Mouse (Mus musculus) neural tube, embryonic 11.5 days (tissue): ENCODE results near the gene Man2a2. TPM values are rescaled to one million over a fixed set of nuclear protein-coding genes. Genes with fewer than 3 reads are reported as not detected.

Experiments
- ATAC-seq: fragments of 200-750 bp; cut with Nextera tagmentation; 2 replicates; pipeline ENCODE4 v1.8.0; 2017; ENCODE audit warnings: moderate number of reproducible peaks, mild to moderate bottlenecking, moderate TSS enrichment, moderate library complexity; ENCODE audit not compliant: insufficient read depth, low FRiP score, low TSS enrichment
- DNase-seq: peaks from one replicate; pipeline ENCODE4 v3.0.0-alpha.2; 2015; ENCODE audit warnings: low spot score
- H3K27ac ChIP-seq: fragments of 300-500 bp; sonication (generic); 2 replicates; pipeline ENCODE4 v1.5.1; 2014; ENCODE audit warnings: low read depth, mild to moderate bottlenecking, low read length
- H3K27me3 ChIP-seq: fragments of 300-500 bp; sonication (generic); 2 replicates; pipeline ENCODE4 v1.6.1; 2014; ENCODE audit warnings: mild to moderate bottlenecking, low read length, mixed read lengths; ENCODE audit not compliant: control insufficient read depth, insufficient read depth
- H3K36me3 ChIP-seq: fragments of 300-500 bp; sonication (generic); 2 replicates; pipeline ENCODE4 v1.6.1; 2014; ENCODE audit warnings: mild to moderate bottlenecking, low read length, moderate library complexity, mixed read lengths; ENCODE audit not compliant: control insufficient read depth, insufficient read depth
- H3K4me1 ChIP-seq: fragments of 300-500 bp; sonication (generic); 2 replicates; pipeline ENCODE4 v1.6.1; 2014; ENCODE audit warnings: low read length, mixed read lengths; ENCODE audit not compliant: control insufficient read depth, insufficient read depth
- H3K4me2 ChIP-seq: fragments of 300-500 bp; sonication (generic); 2 replicates; pipeline ENCODE4 v1.6.1; 2014; ENCODE audit warnings: low read depth, mild to moderate bottlenecking, moderate library complexity
- H3K4me3 ChIP-seq: fragments of 300-500 bp; sonication (generic); 2 replicates; pipeline ENCODE4 v1.5.1; 2014; ENCODE audit warnings: low read depth, low read length
- H3K9ac ChIP-seq: fragments of 300-500 bp; sonication (generic); 2 replicates; pipeline ENCODE4 v1.6.1; 2014; ENCODE audit warnings: mild to moderate bottlenecking, low read length
- H3K9me3 ChIP-seq: fragments of 300-500 bp; sonication (generic); 2 replicates; pipeline ENCODE4 v1.6.1; 2016; ENCODE audit warnings: low read length; ENCODE audit not compliant: control insufficient read depth
- WGBS: fragments of 180-500 bp; shearing (Covaris S2); extraction: QIAGEN DNeasy Blood & Tissue Kit; methylation state at CpG from one replicate; pipeline ENCODE4 v1.1.7; 2014; 5-methylcytosine and 5-hydroxymethylcytosine counted together
- polyA plus RNA-seq: library from polyadenylated mRNA; unstranded; fragments of >200 nt; fragmentation: Nextera tagmentation; extraction: Ambion mirVana; gene quantifications from 2 replicates; pipeline ENCODE4 v1.2.1, GENCODE M21; 2014

The Man2a2 gene
- polyA plus RNA-seq, 1 experiment from 2014 or later, result 9.7 TPM

GRCm38 (mm10) chr7:80315733-80316132 is 55.4 kb downstream of the Man2a2 start:
- Histone ChIP-seq H3K27ac (no peak overlapping the region), H3K4me2 (no peak overlapping the region), H3K4me3 (no peak overlapping the region), H3K9ac (no peak overlapping the region), H3K4me1 (no peaks in the 10 kb centered on the region), H3K36me3 (peaks cover 24% of the 10 kb centered on the region), H3K9me3 (no peaks in the 10 kb centered on the region), H3K27me3 (no peaks in the 10 kb centered on the region)
- WGBS, result 83% methylated on average over 2 of the region's 2 CpGs
- DNase-seq, result no peak
- no peak for ATAC-seq

- ATAC-seq (no peak), DNase-seq (no peak)
- H3K4me2 ChIP-seq, result no peak overlapping the region
- peaks cover 27% of the 10 kb centered on the region for H3K36me3 ChIP-seq
- H3K4me1 ChIP-seq, result no peaks in the 10 kb centered on the region
- H3K9me3 ChIP-seq, result no peaks in the 10 kb centered on the region
- H3K27ac ChIP-seq, result no peak overlapping the region
- H3K4me3 ChIP-seq, result no peak overlapping the region
- no peak overlapping the region for H3K9ac ChIP-seq
- 85% methylated on average over 7 of the region's 7 CpGs for WGBS
- no peaks in the 10 kb centered on the region for H3K27me3 ChIP-seq
Measured at GRCm38 (mm10) chr7:80310771-80311170, 60.4 kb downstream of the Man2a2 start.

DNA sequence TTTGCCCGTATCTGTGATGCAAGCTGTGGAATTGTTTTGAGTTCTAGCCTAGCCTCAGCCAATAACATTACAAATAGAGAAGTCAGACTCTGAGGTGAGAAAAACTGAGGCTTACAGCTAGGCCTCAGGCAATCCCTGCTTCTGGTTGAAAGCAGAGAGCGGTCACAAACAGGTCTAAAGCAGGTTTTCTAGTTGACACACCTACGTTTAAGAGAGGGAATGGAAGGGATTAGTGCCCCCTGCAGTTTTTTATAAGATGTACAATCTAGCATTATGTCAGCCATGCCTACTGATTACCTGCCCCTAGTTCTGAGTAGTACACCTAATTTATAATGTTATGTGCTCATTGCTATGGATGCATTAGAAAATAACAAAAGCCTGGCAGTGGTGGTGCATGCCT is 63.4 kb downstream of the Man2a2 start:
- Histone ChIP-seq H3K4me2 (no peak overlapping the region), H3K27ac (no peak overlapping the region), H3K27me3 (no peaks in the 10 kb centered on the region), H3K4me1 (no peaks in the 10 kb centered on the region), H3K4me3 (no peak overlapping the region), H3K9me3 (no peaks in the 10 kb centered on the region), H3K36me3 (peaks cover 19% of the 10 kb centered on the region), H3K9ac (no peak overlapping the region)
- no peak for ATAC-seq
- DNase-seq, result no peak
- 92% methylated on average over 3 of the region's 3 CpGs for WGBS

- 96% methylated on average over 2 of the region's 2 CpGs for WGBS
- H3K36me3 ChIP-seq, result peaks cover 9% of the 10 kb centered on the region
- no peak for ATAC-seq
Measured at GRCm38 (mm10) chr7:80301522-80301921, 69.7 kb downstream of the Man2a2 start.

GRCm38 (mm10) chr7:80299568-80299967 is 71.6 kb downstream of the Man2a2 start:
- H3K4me1 ChIP-seq, result peaks cover 9% of the 10 kb centered on the region
- ATAC-seq (no peak), DNase-seq (no peak)
- H3K4me2 ChIP-seq, result no peak overlapping the region
- H3K36me3 ChIP-seq, result peaks cover 6% of the 10 kb centered on the region
- WGBS, result 88% methylated on average over 3 of the region's 3 CpGs
- no peaks in the 10 kb centered on the region for H3K27me3 ChIP-seq
- H3K9ac ChIP-seq, result no peak overlapping the region
- no peaks in the 10 kb centered on the region for H3K9me3 ChIP-seq
- no peak overlapping the region for H3K27ac ChIP-seq
- H3K4me3 ChIP-seq, result no peak overlapping the region

More at GRCm38 (mm10) chr7:80301522-80301921, 69.7 kb downstream of the Man2a2 start:
- no peak overlapping the region for H3K9ac ChIP-seq
- H3K4me1 ChIP-seq, result peaks cover under 1% of the 10 kb centered on the region; the same call in 1 of the 2 replicates
- no peaks in the 10 kb centered on the region for H3K27me3 ChIP-seq
- no peak for DNase-seq
- H3K27ac ChIP-seq, result no peak overlapping the region
- no peak overlapping the region for H3K4me3 ChIP-seq
- no peaks in the 10 kb centered on the region for H3K9me3 ChIP-seq
- H3K4me2 ChIP-seq, result no peak overlapping the region

Other genes starting within 250 kb of the Man2a2 start
- gene Sema4b, start 184.5 kb downstream of the Man2a2 start, polyA plus RNA-seq, result 10.5 and 12.1 TPM in 2 replicates
- 53.2 and 65.5 TPM in 2 replicates for gene Cib1, start 138.6 kb downstream of the Man2a2 start, polyA plus RNA-seq
- gene Gdpgp1, start 138.5 kb downstream of the Man2a2 start, polyA plus RNA-seq, result 4.5 and 4.9 TPM in 2 replicates
- 1.3 and 2.1 TPM in 2 replicates for gene Ttll13, start 125.0 kb downstream of the Man2a2 start, polyA plus RNA-seq
- gene Ngrn, start 110.2 kb downstream of the Man2a2 start, polyA plus RNA-seq, result 42.9 and 43.3 TPM in 2 replicates
- 15.1 and 15.8 TPM in 2 replicates for gene Vps33b, start 101.7 kb downstream of the Man2a2 start, polyA plus RNA-seq
- gene Prc1, start 76.9 kb downstream of the Man2a2 start, polyA plus RNA-seq, result 179 and 183 TPM in 2 replicates
- 12.0 and 12.8 TPM in 2 replicates for gene Rccd1, start 46.9 kb downstream of the Man2a2 start, polyA plus RNA-seq
- 36.2 and 36.8 TPM in 2 replicates for gene Unc45a, start 30.4 kb downstream of the Man2a2 start, polyA plus RNA-seq
- 22.1 and 26.3 TPM in 2 replicates for gene Hddc3, start 28.3 kb downstream of the Man2a2 start, polyA plus RNA-seq
- gene Fes, start 16.6 kb upstream of the Man2a2 start, polyA plus RNA-seq, result 7.1 and 7.7 TPM in 2 replicates
- 4.9 and 5.8 TPM in 2 replicates for gene Furin, start 34.1 kb upstream of the Man2a2 start, polyA plus RNA-seq
- 34.5 and 37.6 TPM in 2 replicates for gene Blm, start 163.7 kb upstream of the Man2a2 start, polyA plus RNA-seq